Comparison of ENCODE assay signal across 11 mouse cellular contexts in the genomic region with DNA sequence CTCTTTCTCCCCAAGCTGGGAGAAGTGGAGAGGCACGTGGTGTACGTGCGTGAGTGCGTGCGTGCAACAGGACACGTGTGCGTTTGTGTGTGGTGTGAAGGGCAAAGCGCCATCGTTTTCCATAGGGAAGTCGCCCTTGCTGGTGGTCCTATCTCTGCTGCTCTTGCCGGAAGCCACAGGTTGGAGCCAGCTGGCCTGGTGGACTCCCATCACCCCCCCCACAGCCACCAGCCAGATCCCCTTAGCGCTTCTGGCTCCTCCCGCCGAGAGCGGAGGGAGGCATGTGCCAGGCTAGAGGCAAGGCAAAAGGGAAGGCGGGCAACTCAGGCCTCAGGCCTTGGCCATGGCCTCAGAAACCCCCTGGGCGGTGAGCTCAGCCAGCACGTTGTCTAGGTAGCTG. TPM values are rescaled to one million over a fixed set of nuclear protein-coding genes. Genes with fewer than 3 reads are reported as not detected.
DNase-seq lines count a peak whose midpoint lies in the region; ATAC-seq and TF ChIP-seq lines count a peak whose summit lies in the region.
"Had no signal": no experiment of that assay in that cellular context is flagged by ENCODE, and none has a peak within 500 bp of the region (broad histone marks: within the 10 kb centered on the region; RNA-seq: fewer than 3 reads in every experiment).

No protein-coding gene starts in this region.

- H3K4me3 ChIP-seq in ES-E14 (ENCODE audit: insufficient read depth in 1 of 2, low read depth in 1 of 2, low read length in 2 of 2, poor library complexity in 1 of 2, severe bottlenecking in 1 of 2): peak overlapping the region in 1 of 2 experiments; percentile 30; a peak in 2 of 4 replicates
- H3K4me3 ChIP-seq in forebrain, embryonic 11.5 days (ENCODE audit: low read depth, low read length): no peak overlapping the region
- H3K4me3 ChIP-seq in limb, embryonic 10.5 days: peak overlapping the region; percentile 55; the same call in 1 of the 2 replicates
- H3K4me3 ChIP-seq: liver, embryonic 15.5 days had no signal

- H3K36me3 ChIP-seq in ES-E14 (ENCODE audit: control insufficient read depth, insufficient read depth, low read length, poor library complexity, severe bottlenecking): peaks cover 3% of the 10 kb centered on the region; the same call in 1 of the 2 replicates
- no peaks in the 10 kb centered on the region for H3K36me3 ChIP-seq in forebrain, embryonic 11.5 days (ENCODE audit: control insufficient read depth, insufficient read depth, low read length)
- H3K36me3 ChIP-seq in limb, embryonic 10.5 days: no peaks in the 10 kb centered on the region
- H3K36me3 ChIP-seq: liver, embryonic 15.5 days had no signal

- H3K9me3 ChIP-seq in ES-E14 (ENCODE audit: control insufficient read depth, insufficient read depth, low read depth, low read length): no peaks in the 10 kb centered on the region
- H3K9me3 ChIP-seq in forebrain, embryonic 11.5 days (ENCODE audit: control insufficient read depth, low read length): no peaks in the 10 kb centered on the region
- no peaks in the 10 kb centered on the region for H3K9me3 ChIP-seq in limb, embryonic 10.5 days (replicated peaks)
- H3K9me3 ChIP-seq: liver, embryonic 15.5 days had no signal

- DNase-seq in layer of hippocampus, adult 11-12 months (ENCODE audit: low spot score): peak; percentile 39
- DNase-seq in layer of hippocampus, adult 9-11 months: no peak
- no peak for DNase-seq in ES-E14 (ENCODE audit: low read depth, low spot score)
- peak; percentile 54 for DNase-seq in forebrain, embryonic 11.5 days (ENCODE audit: low spot score)
- no peak for DNase-seq in limb, embryonic 10.5 days (ENCODE audit: low spot score)
- no peak for DNase-seq in spleen, postnatal 36 days (ENCODE audit: low spot score in 2 of 2)
- no peak for DNase-seq in thymus, postnatal 36 days
- DNase-seq in spleen, postnatal 10 days (ENCODE audit: low spot score in 2 of 2): no peak

- H3K27me3 ChIP-seq in forebrain, embryonic 11.5 days (ENCODE audit: control insufficient read depth, insufficient read depth, low read length): peaks cover 16% of the 10 kb centered on the region
- peaks cover 55% of the 10 kb centered on the region for H3K27me3 ChIP-seq in limb, embryonic 10.5 days (ENCODE audit: low read depth, poor library complexity, severe bottlenecking)

- peak overlapping the region; percentile 25; the same call in 1 of the 2 replicates for H3K9ac ChIP-seq in ES-E14 (ENCODE audit: insufficient read depth, low read depth, low read length, poor library complexity, severe bottlenecking)
- peak overlapping the region; percentile 3; the same call in 1 of the 2 replicates for H3K9ac ChIP-seq in forebrain, embryonic 11.5 days (ENCODE audit: low read length)
- H3K9ac ChIP-seq: liver, embryonic 15.5 days had no signal

- WGBS in forebrain, embryonic 11.5 days: 89% methylated on average over 18 of the region's 18 CpGs
- WGBS in limb, embryonic 10.5 days: 91% methylated on average over 18 of the region's 18 CpGs

- H3K4me1 ChIP-seq in ES-E14 (ENCODE audit: control insufficient read depth in 2 of 2, insufficient read depth in 2 of 2, low read length in 2 of 2, poor library complexity in 1 of 2): peaks cover 4 to 8% of the 10 kb centered on the region in 2 experiments; a peak in 3 of 4 replicates
- H3K4me1 ChIP-seq in forebrain, embryonic 11.5 days (replicated peaks; ENCODE audit: control insufficient read depth, insufficient read depth, low read length): peaks cover 13% of the 10 kb centered on the region
- peaks cover 32% of the 10 kb centered on the region for H3K4me1 ChIP-seq in limb, embryonic 10.5 days
- H3K4me1 ChIP-seq: liver, embryonic 15.5 days had no signal

- ATAC-seq in forebrain, embryonic 11.5 days (replicated peaks; ENCODE audit: low FRiP score): no peak
- ATAC-seq: CD4-positive, CD25-positive, alpha-beta regulatory T cell, adult 4 months had no signal

- no peak overlapping the region for H3K4me2 ChIP-seq in forebrain, embryonic 11.5 days (ENCODE audit: low read depth, low read length, severe bottlenecking)
- H3K4me2 ChIP-seq: liver, embryonic 15.5 days had no signal

- in situ Hi-C loops in ES-E14 (cut with MboI; ENCODE audit: low sequenced_read_pairs in 2 of 2, unreplicated experiment in 2 of 2): no loop called here

- H3K27ac ChIP-seq in ES-E14 (ENCODE audit: insufficient read depth, low read depth, low read length, poor library complexity, severe bottlenecking): no peak overlapping the region
- no peak overlapping the region for H3K27ac ChIP-seq in forebrain, embryonic 11.5 days (ENCODE audit: low read depth, low read length)
- peak overlapping the region; percentile 83 for H3K27ac ChIP-seq in limb, embryonic 10.5 days
- H3K27ac ChIP-seq: liver, embryonic 15.5 days had no signal

TF ChIP-seq in ES-E14, 5 proteins besides CTCF, POLR2A, EP300 and RAD21:
- no peak for TF ChIP-seq ZC3H11A (IDR thresholded peaks at IDR 0.05; ENCODE audit: borderline replicate concordance, low read depth, low read length)
- no peak for TF ChIP-seq CHD2 (IDR thresholded peaks at IDR 0.05; ENCODE audit: low read depth, low read length)
- TF ChIP-seq ZNF384 (IDR thresholded peaks at IDR 0.05; ENCODE audit: low read depth, low read length): no peak
- no peak for TF ChIP-seq HCFC1 (IDR thresholded peaks at IDR 0.05; ENCODE audit: borderline replicate concordance, insufficient read depth, low read length)
- TF ChIP-seq MAFK (IDR thresholded peaks at IDR 0.05; ENCODE audit: insufficient read depth, low read depth, low read length): no peak
TF ChIP-seq in ES-E14: peak in this region for 0.

RNA-seq across cellular contexts. Expression of gene Dtx1, which starts 30.8 kb away (rescaled TPM):
- total RNA-seq in ES-E14 (2012; rRNA removed): 13.6 and 29.4 TPM in 2 replicates
- polyA plus RNA-seq in forebrain, embryonic 11.5 days (2014; fragmentation: Nextera tagmentation; extraction: Ambion mirVana): 6.4 and 6.6 TPM in 2 replicates
- polyA plus RNA-seq in limb, embryonic 10.5 days (2016; fragmentation: Nextera tagmentation; extraction: Ambion mirVana): 0.84 and 1.7 TPM in 2 replicates

RNA-seq across cellular contexts. Expression of gene Rasal1, which starts 32.3 kb away (rescaled TPM):
- total RNA-seq in ES-E14 (2012; rRNA removed): 3.5 and 6.9 TPM in 2 replicates
- not detected in 2 replicates for polyA plus RNA-seq in forebrain, embryonic 11.5 days (2014; fragmentation: Nextera tagmentation; extraction: Ambion mirVana)
- 0.13 and 0.36 TPM in 2 replicates for polyA plus RNA-seq in limb, embryonic 10.5 days (2016; fragmentation: Nextera tagmentation; extraction: Ambion mirVana)
- polyA plus RNA-seq: heart, embryonic 14.5 days had no signal

RNA-seq across cellular contexts. Expression of gene Cfap73, which starts 46.9 kb away (rescaled TPM):
- total RNA-seq in ES-E14 (2012; rRNA removed): not detected in 2 replicates
- not detected in 2 replicates for polyA plus RNA-seq in forebrain, embryonic 11.5 days (2014; fragmentation: Nextera tagmentation; extraction: Ambion mirVana)
- polyA plus RNA-seq in limb, embryonic 10.5 days (2016; fragmentation: Nextera tagmentation; extraction: Ambion mirVana): not detected in 2 replicates
- polyA plus RNA-seq: CD4-positive, CD25-positive, alpha-beta regulatory T cell, adult 4 months; heart, embryonic 14.5 days; liver, embryonic 15.5 days had no signal

Comparison
In these comparisons a context has a peak if more than half of its experiments do, and no peak if none do; other contexts are left out.
1. DNase-seq: peak in layer of hippocampus, adult 11-12 months (single experiment) and forebrain, embryonic 11.5 days (single experiment); none in layer of hippocampus, adult 9-11 months (single experiment), ES-E14 (single experiment), limb, embryonic 10.5 days (single experiment), spleen, postnatal 36 days (0 of 2), thymus, postnatal 36 days (0 of 2) and spleen, postnatal 10 days (0 of 2).